In genomic region chr19:24153266-24154023, GRCm38 (mm10) we compare ENCODE assay signal across 7 mouse cellular contexts.
A peak's percentile ranks its signal among the peaks of the same experiment; 100 is the strongest.
DNase-seq lines count a peak whose midpoint lies in the region; ATAC-seq and TF ChIP-seq lines count a peak whose summit lies in the region.

No protein-coding gene starts in this region.

- peaks cover 18% of the 10 kb centered on the region for H3K4me1 ChIP-seq in kidney, embryonic 16.5 days (ENCODE audit: insufficient read depth, low read length)
- H3K4me1 ChIP-seq in E14TG2a.4 (replicated peaks; ENCODE audit: low read depth, low read length): peaks cover 74% of the 10 kb centered on the region
- H3K4me1 ChIP-seq in forebrain, embryonic 15.5 days: no peaks in the 10 kb centered on the region

- ATAC-seq in kidney, embryonic 16.5 days (ENCODE audit: low FRiP score, low TSS enrichment): no peak
- ATAC-seq in forebrain, embryonic 15.5 days (replicated peaks): peak; percentile 48; the same call in 1 of the 2 replicates

- no peak overlapping the region for H3K27ac ChIP-seq in kidney, embryonic 16.5 days (ENCODE audit: low read length)
- H3K27ac ChIP-seq in forebrain, embryonic 15.5 days (replicated peaks): no peak overlapping the region

- H3K9me3 ChIP-seq in kidney, embryonic 16.5 days (ENCODE audit: low read length): no peaks in the 10 kb centered on the region
- H3K9me3 ChIP-seq in E14TG2a.4 (ENCODE audit: low read length): no peaks in the 10 kb centered on the region
- no peaks in the 10 kb centered on the region for H3K9me3 ChIP-seq in forebrain, embryonic 15.5 days

- no peak overlapping the region for H3K9ac ChIP-seq in kidney, embryonic 16.5 days (replicated peaks; ENCODE audit: low read length)
- H3K9ac ChIP-seq in forebrain, embryonic 15.5 days (replicated peaks): no peak overlapping the region

- peak; percentile 85 for TF ChIP-seq CTCF in E14TG2a.4 (conservative IDR thresholded peaks at IDR 0.05; ENCODE audit: low read length)

- no peak overlapping the region for H3K4me3 ChIP-seq in kidney, embryonic 16.5 days (ENCODE audit: low read length)
- H3K4me3 ChIP-seq in E14TG2a.4 (replicated peaks; ENCODE audit: low read length): no peak overlapping the region
- no peak overlapping the region for H3K4me3 ChIP-seq in forebrain, embryonic 15.5 days

- H3K36me3 ChIP-seq in kidney, embryonic 16.5 days (ENCODE audit: insufficient read depth, low read length): 0 out of 2 replicates have a peak, but pooled peaks cover under 1% of the 10 kb centered on the region
- peaks cover 68% of the 10 kb centered on the region for H3K36me3 ChIP-seq in E14TG2a.4 (ENCODE audit: insufficient read depth, low read length)
- no peaks in the 10 kb centered on the region for H3K36me3 ChIP-seq in forebrain, embryonic 15.5 days

- 54% methylated on average over 9 of the region's 9 CpGs for WGBS in kidney, embryonic 16.5 days
- 55% methylated on average over 9 of the region's 9 CpGs for WGBS in forebrain, embryonic 15.5 days

- H3K27me3 ChIP-seq in kidney, embryonic 16.5 days (ENCODE audit: insufficient read depth, low read length): no peaks in the 10 kb centered on the region
- H3K27me3 ChIP-seq in E14TG2a.4 (ENCODE audit: insufficient read depth, low read length): no peaks in the 10 kb centered on the region
- no peaks in the 10 kb centered on the region for H3K27me3 ChIP-seq in forebrain, embryonic 15.5 days

- DNase-seq in kidney, adult 9 months: peak; percentile 64
- DNase-seq in adrenal gland, postnatal 36 days: peak; percentile 36 to 58
- DNase-seq in layer of hippocampus, postnatal 10 days (ENCODE audit: low spot score in 2 of 2): peak; percentile 49 to 66
- DNase-seq in thymus, postnatal 0 days (ENCODE audit: low spot score): peak; percentile 50

- no peak overlapping the region for H3K4me2 ChIP-seq in kidney, embryonic 16.5 days (replicated peaks; ENCODE audit: low read depth, low read length)
- H3K4me2 ChIP-seq in forebrain, embryonic 15.5 days (replicated peaks): no peak overlapping the region
